Mouse (Mus musculus) erythroblast, embryonic 14.5 days (primary cell): ENCODE data around the gene Ccdc162.

Source experiments
- GATA1 ChIP-seq: IDR thresholded peaks from 2 replicates; pipeline ENCODE4 v1.6.1; 2012; ENCODE audit warnings: low read length, inconsistent platforms, mixed read lengths
- TAL1 ChIP-seq: IDR thresholded peaks from 3 replicates; pipeline ENCODE4 v1.6.1; 2012; ENCODE audit warnings: low read length, inconsistent platforms, mixed read lengths

- TF ChIP-seq GATA1 (no peak), TAL1 (no peak)
These were observed 133.1 kb downstream of the Ccdc162 start for GRCm38 (mm10) chr10:41583383-41583782.
